Mouse (Mus musculus) megakaryocyte progenitor cell, adult 5-6 weeks (primary cell): ENCODE data around the gene Zfp143. TPM values are rescaled to one million over a fixed set of nuclear protein-coding genes. Genes with fewer than 3 reads are reported as not detected.
"Not testable (repeated sequence)": the region's sequence is repeated elsewhere in the genome, so short reads cannot be mapped to it uniquely, and the experiment has no call there.

Experiments
- ATAC-seq: replicated peaks from 2 replicates; pipeline ENCODE4 v1.8.0; 2016; ENCODE audit warnings: mild to moderate bottlenecking, moderate TSS enrichment, inconsistent platforms; ENCODE audit not compliant: poor library complexity
- total RNA-seq, 2 experiments: library from RNA; stranded (forward) in 1 of 2; stranded (reverse) in 1 of 2; fragments of 157-497, 149-512 nt in 1 of 2; fragments of 200-1000 nt in 1 of 2; gene quantifications; 2 replicates each; pipeline versions ENCODE4 v1.2.3 to v1.2.4; 2015 to 2017

Gene Zfp143
- total RNA-seq (2015) (20.8 and 28.5 TPM in 2 replicates), total RNA-seq (2017) (29.6 and 36.6 TPM in 2 replicates)

- ATAC-seq = peak; percentile 84
Measured at GRCm38 (mm10) chr7:110061199-110061751, at the start of gene Zfp143. Gene Zfp143, plus strand, starts transcription at chr7:110061217.

DNA sequence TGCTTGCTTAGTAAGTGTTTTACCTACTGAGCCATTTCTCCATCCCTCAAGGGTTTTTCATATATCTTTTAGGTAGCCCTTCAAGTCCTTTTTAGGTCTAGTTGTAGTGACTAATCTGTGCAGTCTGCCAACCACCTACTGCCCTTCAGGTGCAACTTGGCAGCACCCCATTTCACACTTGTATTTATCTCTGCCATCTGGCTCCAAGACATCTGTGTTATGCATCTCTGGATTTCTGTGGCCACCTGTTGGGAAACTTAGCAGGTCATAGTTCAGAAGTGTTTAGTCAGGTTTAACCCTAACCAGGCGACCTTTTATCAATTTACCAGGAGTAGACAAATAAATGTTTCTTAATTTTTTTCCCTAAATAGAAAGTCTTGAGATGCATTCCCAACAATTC is 49.6 kb upstream of the Zfp143 start:
- ATAC-seq = no peak

DNA sequence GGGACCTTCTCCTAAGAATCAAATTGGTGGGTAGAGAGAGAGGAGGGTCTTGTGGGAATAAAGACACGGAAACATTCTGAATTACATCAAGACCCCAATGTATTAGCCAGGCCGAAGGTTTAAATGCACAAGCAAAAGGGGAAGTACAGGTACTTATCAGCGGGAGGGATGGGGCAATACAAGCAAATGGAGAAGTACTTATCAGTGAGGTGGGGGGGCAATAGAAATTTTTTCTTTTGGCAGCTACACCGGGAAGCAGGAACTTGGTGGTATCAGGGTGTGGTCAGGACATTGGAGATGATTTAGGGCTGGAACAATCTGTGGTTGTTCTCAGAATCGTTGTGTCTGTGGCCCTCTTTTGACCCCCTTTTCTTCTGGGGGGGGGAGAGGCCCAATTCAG is 46.7 kb upstream of the Zfp143 start:
- no peak for ATAC-seq

- ATAC-seq = peak; percentile 95
Measured at GRCm38 (mm10) chr7:110018117-110018630, 42.8 kb upstream of the Zfp143 start, which contains the start of gene Ipo7. Gene Ipo7, plus strand, starts transcription at chr7:110018274.

DNA sequence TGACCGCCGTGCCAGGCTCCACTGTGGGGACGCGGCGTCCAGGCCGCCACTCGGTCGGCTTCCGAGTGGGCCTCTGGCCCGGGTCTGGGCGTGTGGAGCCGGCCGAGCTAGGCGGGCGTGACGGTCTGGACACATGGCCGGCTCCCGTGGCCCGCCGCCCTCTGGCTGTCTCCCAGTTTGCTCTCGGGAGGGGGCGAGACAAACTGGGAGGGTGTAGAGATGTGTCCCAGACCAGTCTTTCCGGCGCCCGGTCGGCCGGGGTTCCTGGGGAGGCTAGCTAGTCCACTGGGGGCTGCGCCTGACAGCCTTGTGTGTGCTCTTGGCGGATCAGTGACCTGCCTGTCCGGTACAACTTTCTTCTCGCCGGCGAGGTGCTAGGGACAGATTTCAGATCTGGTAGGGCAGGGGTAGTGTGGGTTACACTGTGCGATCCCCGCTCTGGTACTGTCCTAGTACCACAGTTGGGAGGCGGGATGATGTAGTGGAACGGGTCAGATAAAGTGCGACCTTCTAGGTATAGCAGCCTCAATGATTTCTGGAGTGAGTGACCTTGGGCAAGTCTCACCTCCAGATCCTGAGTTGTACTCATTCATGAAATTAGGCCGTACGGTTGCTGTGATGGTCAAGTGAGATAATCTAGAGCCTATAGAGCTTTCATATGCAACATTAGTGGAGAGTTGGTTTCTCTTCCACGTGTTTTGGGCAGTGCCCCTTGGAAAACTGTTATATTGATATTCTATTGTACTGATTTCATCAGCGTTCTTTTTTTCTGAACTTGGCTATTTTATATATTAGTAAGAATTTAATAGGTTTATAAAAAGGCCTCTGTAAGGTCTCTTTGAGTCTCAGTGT is 42.2 kb upstream of the Zfp143 start:
- ATAC-seq = peak; percentile 34

GRCm38 (mm10) chr7:110023553-110023952 is 37.5 kb upstream of the Zfp143 start:
- no peak for ATAC-seq

DNA sequence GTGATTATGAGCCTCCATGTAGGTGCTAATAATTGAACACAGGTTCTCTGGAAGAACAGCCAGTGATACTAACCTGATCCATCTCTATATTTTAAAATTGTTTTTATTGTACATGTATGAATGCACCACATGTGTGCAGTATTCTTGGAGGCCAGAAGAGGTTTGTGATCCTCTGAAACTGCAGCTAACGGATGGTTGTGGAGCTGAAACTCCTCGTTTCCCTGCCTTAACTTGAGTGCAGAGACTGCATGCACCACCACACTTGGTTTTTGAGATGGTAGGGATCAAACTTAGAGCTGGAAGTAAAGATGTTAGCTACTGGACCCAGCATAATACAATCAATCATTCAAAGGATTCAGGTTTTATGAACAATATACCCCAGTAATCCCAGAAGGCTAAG is 34.4 kb upstream of the Zfp143 start:
- ATAC-seq = no peak

GRCm38 (mm10) chr7:110028826-110029225 is 32.2 kb upstream of the Zfp143 start:
- no peak for ATAC-seq

- ATAC-seq = no peak
Measured at GRCm38 (mm10) chr7:110030342-110030741, 30.7 kb upstream of the Zfp143 start.

- ATAC-seq = not testable (repeated sequence)
Measured at GRCm38 (mm10) chr7:110057723-110058122, 3.3 kb upstream of the Zfp143 start.

- no peak for ATAC-seq
Measured at GRCm38 (mm10) chr7:110059092-110059785, 1.8 kb upstream of the Zfp143 start.

DNA sequence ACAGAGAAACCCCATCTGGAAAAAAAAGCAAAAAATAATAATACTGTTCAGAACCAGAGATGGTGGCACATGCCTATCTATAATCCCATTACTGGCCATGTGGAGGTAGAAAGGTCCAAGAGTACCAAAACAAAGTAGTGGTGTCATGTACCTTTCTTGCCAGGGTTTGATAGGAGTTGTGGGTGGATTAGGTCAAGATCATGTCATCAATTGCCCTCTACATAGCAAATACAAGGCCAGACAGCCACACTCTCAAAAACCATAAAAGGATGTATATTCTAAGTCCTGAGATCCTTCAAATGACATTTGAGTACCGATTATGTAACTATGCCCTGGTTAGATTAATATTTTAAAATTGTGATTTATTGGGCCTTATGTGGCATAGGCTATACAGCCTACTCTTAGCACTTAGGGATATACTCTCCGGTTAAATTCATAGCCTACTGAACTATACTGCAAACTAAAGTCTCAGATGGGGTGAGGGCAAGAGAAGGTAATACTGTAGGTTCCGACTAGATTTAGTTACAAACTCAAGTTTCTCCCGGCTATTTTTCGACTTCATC is 830 bp upstream of the Zfp143 start:
- no peak for ATAC-seq

- peak; percentile 10 for ATAC-seq
Measured at GRCm38 (mm10) chr7:110060669-110061198, 283 bp upstream of the Zfp143 start.

DNA sequence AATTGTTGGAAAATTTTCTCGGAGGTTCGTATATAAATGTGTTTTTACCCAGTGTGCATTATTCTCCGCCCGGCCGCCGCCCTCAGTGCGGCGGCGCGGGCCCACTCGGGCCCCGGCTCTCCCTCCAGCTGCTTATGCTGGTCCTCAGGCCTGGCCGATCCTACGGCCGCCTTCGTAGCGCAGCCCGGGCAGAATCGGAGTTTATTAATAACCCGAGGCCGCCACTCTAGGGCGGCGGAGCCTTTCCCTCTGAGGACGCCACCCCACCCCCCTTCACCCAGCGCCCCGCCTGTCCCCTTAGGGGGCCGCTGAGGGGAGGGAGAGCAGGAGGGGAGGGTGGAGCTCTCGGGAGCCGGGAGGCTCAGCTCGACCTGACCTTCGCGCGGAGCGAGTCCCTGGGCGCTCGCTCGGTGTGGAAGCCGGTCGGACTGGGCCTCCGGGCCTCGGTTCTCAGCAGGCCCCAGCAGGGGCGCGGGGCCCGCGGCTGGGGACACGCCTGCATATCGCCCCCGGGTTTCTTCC is 796 bp downstream of the Zfp143 start:
- peak; percentile 51 for ATAC-seq

DNA sequence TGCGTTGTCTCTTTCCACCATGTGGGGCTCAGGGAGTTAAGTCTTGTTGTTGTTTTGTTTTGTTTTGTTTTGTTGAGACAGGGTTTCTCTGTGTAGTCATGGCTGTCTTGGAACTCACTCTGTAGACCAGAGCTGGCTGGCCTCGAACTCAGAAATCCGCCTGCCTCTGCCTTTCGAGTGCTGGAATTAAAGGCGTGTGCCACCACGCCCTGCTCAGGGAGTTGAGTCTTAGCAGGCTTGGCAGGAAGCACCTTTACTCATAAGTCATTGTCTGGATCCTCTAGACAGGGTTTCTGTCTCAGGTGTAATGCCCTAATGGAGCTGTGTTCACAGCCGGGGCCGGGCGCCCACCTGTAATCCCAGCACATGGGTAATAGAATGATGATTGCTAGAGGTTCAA is 2.7 kb downstream of the Zfp143 start:
- ATAC-seq = no peak

DNA sequence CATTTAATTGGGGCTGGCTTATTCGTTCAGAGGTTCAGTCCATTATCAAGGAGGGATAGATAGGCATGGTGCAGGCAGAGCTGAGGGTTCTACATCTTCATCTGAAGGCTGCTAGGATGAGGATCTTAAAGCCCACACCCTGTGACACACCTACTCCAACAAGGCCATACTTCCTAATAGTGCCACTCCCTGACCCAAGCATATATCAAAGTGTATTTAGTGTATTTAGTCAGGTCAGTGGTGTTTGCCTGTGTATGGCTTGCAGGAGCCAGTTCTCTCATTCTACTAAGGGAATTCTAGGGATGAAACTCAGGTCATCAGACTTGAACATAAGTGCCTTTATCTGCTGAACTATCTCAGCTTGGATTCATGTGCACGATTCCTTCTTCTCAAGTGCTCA is 8.1 kb downstream of the Zfp143 start:
- no peak for ATAC-seq

GRCm38 (mm10) chr7:110078168-110078567 is 17.2 kb downstream of the Zfp143 start:
- ATAC-seq = no peak

- ATAC-seq = peak; percentile 84
Measured at GRCm38 (mm10) chr7:110083386-110084165, 22.6 kb downstream of the Zfp143 start.

DNA sequence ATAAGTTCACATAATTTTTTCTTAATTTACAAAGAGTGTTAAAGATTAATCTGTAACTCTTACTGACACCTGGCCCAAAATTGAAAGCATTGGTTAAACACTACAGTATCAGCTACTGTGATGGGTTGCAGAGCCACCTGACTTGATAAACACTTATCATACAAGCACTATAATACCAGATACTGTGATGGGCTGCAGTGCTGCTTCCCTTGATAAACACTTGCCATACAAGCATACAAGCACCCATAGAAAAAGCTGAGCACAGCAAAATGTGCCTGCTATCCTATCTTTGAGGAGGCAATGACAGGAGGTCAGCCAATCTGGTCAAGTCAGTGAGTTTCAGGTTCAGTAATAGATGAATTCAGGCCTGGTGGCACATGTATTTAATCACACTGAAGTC is 24.2 kb downstream of the Zfp143 start:
- peak; percentile 50 for ATAC-seq

DNA sequence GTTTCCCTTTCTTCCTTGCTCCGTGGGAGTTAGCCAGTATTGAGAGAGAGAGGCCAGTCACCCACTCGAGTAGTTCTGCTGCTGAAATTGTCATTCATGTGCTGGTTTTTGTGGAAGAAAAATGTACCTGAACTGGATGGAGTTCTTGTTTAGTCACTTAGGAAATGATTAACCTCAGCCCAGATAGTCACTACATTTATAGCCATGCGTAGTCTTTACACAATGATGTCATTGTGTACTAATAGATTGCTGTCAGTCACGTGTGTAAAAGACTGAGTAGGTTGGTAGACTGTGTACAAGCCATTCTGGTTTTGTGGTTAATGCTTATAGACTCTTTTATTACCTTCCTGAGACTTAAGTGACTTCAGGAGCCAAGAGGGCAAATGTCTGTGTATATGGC is 26.9 kb downstream of the Zfp143 start:
- ATAC-seq = no peak
